Mouse (Mus musculus) lung, adult 2 months (tissue): ENCODE data around the gene Zfp978.
"Not testable (repeated sequence)": the region's sequence is repeated elsewhere in the genome, so short reads cannot be mapped to it uniquely, and the experiment has no call there.

Source experiments
- CTCF ChIP-seq: fragments of 200-500 bp; IDR thresholded peaks from 2 replicates; pipeline ENCODE4 v1.5.1; 2011; ENCODE audit warnings: mild to moderate bottlenecking, low read length, control low read depth; ENCODE audit not compliant: insufficient read depth
- POLR2A ChIP-seq: fragments of 200-500 bp; IDR thresholded peaks from 2 replicates; pipeline ENCODE4 v1.6.1; 2011; ENCODE audit warnings: low read depth, mild to moderate bottlenecking, control low read depth, low read length, borderline replicate concordance; ENCODE audit errors: extremely low read depth

- not testable (repeated sequence) for TF ChIP-seq CTCF, POLR2A
These were observed 22.4 kb upstream of the Zfp978 start for GRCm38 (mm10) chr4:147338706-147339105.
